Mouse (Mus musculus) limb, embryonic 14.5 days (tissue): ENCODE data around the gene 3110009E18Rik. TPM values are rescaled to one million over a fixed set of nuclear protein-coding genes. Genes with fewer than 3 reads are reported as not detected.

Experiments used
- ATAC-seq: fragments of 200-750 bp; cut with Nextera tagmentation; 2 replicates; pipeline ENCODE4 v1.8.0; 2017; ENCODE audit warnings: low read depth, moderate number of reproducible peaks, moderate TSS enrichment; ENCODE audit not compliant: low FRiP score
- DNase-seq: peaks from one replicate; pipeline ENCODE4 v3.0.0-alpha.2; 2015; ENCODE audit warnings: low spot score
- H3K27ac ChIP-seq: fragments of 300-500 bp; sonication (generic); replicated peaks from 2 replicates; pipeline ENCODE4 v1.5.1; 2014; ENCODE audit warnings: low read depth, mild to moderate bottlenecking, low read length, moderate library complexity, mixed read lengths
- H3K27me3 ChIP-seq: fragments of 300-500 bp; sonication (generic); 2 replicates; pipeline ENCODE4 v1.6.1; 2014; ENCODE audit warnings: low read length, mixed read lengths; ENCODE audit not compliant: control insufficient read depth, insufficient read depth
- H3K36me3 ChIP-seq: fragments of 300-500 bp; sonication (generic); 2 replicates; pipeline ENCODE4 v1.6.1; 2014; ENCODE audit warnings: mild to moderate bottlenecking, low read length, moderate library complexity, mixed read lengths; ENCODE audit not compliant: control insufficient read depth, insufficient read depth
- H3K4me1 ChIP-seq: fragments of 300-500 bp; sonication (generic); 2 replicates; pipeline ENCODE4 v1.6.1; 2014; ENCODE audit warnings: antibody characterized with exemption, low read length, mixed read lengths; ENCODE audit not compliant: control insufficient read depth, insufficient read depth
- H3K4me2 ChIP-seq: fragments of 300-500 bp; sonication (generic); replicated peaks from 2 replicates; pipeline ENCODE4 v1.6.1; 2014; ENCODE audit warnings: low read depth, mild to moderate bottlenecking, low read length, moderate library complexity; ENCODE audit not compliant: severe bottlenecking
- H3K4me3 ChIP-seq: fragments of 300-500 bp; sonication (generic); replicated peaks from 2 replicates; pipeline ENCODE4 v1.5.1; 2014; ENCODE audit warnings: low read length
- H3K9ac ChIP-seq: fragments of 300-500 bp; sonication (generic); 2 replicates; pipeline ENCODE4 v1.6.1; 2014; ENCODE audit warnings: mild to moderate bottlenecking, low read depth, low read length, moderate library complexity; ENCODE audit not compliant: severe bottlenecking
- H3K9me3 ChIP-seq: fragments of 300-500 bp; sonication (generic); 2 replicates; pipeline ENCODE4 v1.6.1; 2016; ENCODE audit warnings: low read length; ENCODE audit not compliant: control insufficient read depth
- POLR2A ChIP-seq: fragments of 200-500 bp; IDR thresholded peaks from 2 replicates; pipeline ENCODE4 v1.8.0; 2012; ENCODE audit warnings: inconsistent platforms, mild to moderate bottlenecking, moderate library complexity, borderline replicate concordance; ENCODE audit not compliant: insufficient read depth, insufficient read length; ENCODE audit errors: extremely low read depth
- WGBS: fragments of 180-500 bp; shearing (Covaris S2); extraction: QIAGEN DNeasy Blood & Tissue Kit; methylation state at CpG from one replicate; pipeline ENCODE4 v1.1.7; 2014; 5-methylcytosine and 5-hydroxymethylcytosine counted together
- polyA plus RNA-seq, 2 experiments: library from polyadenylated mRNA; depleted of rRNA in 1 of 2; stranded (reverse) in 1 of 2; unstranded in 1 of 2; fragments of >200 nt; fragmentation: Nextera tagmentation in 1 of 2; extraction: Ambion mirVana in 1 of 2; gene quantifications; 2 replicates each; pipeline versions ENCODE4 v1.2.1 to v1.2.3; 2012 to 2014

3110009E18Rik gene
- polyA plus RNA-seq, 2 experiments: 11.4 to 20.9 TPM

GRCm38 (mm10) chr1:120229723-120230471 is 108.9 kb downstream of the 3110009E18Rik start:
- H3K36me3 ChIP-seq: no peaks in the 10 kb centered on the region
- H3K27ac ChIP-seq: no peak overlapping the region
- H3K27me3 ChIP-seq: no peaks in the 10 kb centered on the region
- ATAC-seq (no peak), DNase-seq (peak; percentile 23)
- H3K4me3 ChIP-seq: no peak overlapping the region
- H3K4me2 ChIP-seq: no peak overlapping the region
- no peaks in the 10 kb centered on the region for H3K9me3 ChIP-seq
- H3K4me1 ChIP-seq: peaks cover 6% of the 10 kb centered on the region; the same call in 1 of the 2 replicates
- no peak for TF ChIP-seq POLR2A
- 61% methylated on average over 10 of the region's 10 CpGs for WGBS
- no peak overlapping the region for H3K9ac ChIP-seq

GRCm38 (mm10) chr1:120231334-120231733 is 110.3 kb downstream of the 3110009E18Rik start:
- no peaks in the 10 kb centered on the region for H3K27me3 ChIP-seq
- no peak overlapping the region for H3K4me3 ChIP-seq
- H3K4me2 ChIP-seq: no peak overlapping the region
- H3K36me3 ChIP-seq: no peaks in the 10 kb centered on the region
- WGBS: 41% methylated on average over 6 of the region's 6 CpGs
- no peak overlapping the region for H3K9ac ChIP-seq
- H3K9me3 ChIP-seq: no peaks in the 10 kb centered on the region
- ATAC-seq: no peak
- TF ChIP-seq POLR2A: no peak
- H3K27ac ChIP-seq: no peak overlapping the region
- peaks cover 6% of the 10 kb centered on the region; the same call in 1 of the 2 replicates for H3K4me1 ChIP-seq
- DNase-seq: no peak

GRCm38 (mm10) chr1:120232170-120232569 is 111.2 kb downstream of the 3110009E18Rik start:
- no peak for TF ChIP-seq POLR2A
- Histone ChIP-seq H3K4me2 (no peak overlapping the region), H3K9me3 (no peaks in the 10 kb centered on the region), H3K4me1 (peaks cover 6% of the 10 kb centered on the region; the same call in 1 of the 2 replicates), H3K27ac (no peak overlapping the region), H3K27me3 (no peaks in the 10 kb centered on the region), H3K9ac (no peak overlapping the region), H3K4me3 (no peak overlapping the region), H3K36me3 (no peaks in the 10 kb centered on the region)
- ATAC-seq: no peak
- DNase-seq: peak; percentile 31
- WGBS: 54% methylated on average over 6 of the region's 6 CpGs

GRCm38 (mm10) chr1:120235631-120236215 is 114.7 kb downstream of the 3110009E18Rik start:
- H3K9me3 ChIP-seq: no peaks in the 10 kb centered on the region
- H3K9ac ChIP-seq: no peak overlapping the region
- no peak for DNase-seq
- no peak overlapping the region for H3K27ac ChIP-seq
- no peak for TF ChIP-seq POLR2A
- H3K4me3 ChIP-seq: no peak overlapping the region
- no peak for ATAC-seq
- no peaks in the 10 kb centered on the region for H3K27me3 ChIP-seq
- peaks cover 6% of the 10 kb centered on the region; the same call in 1 of the 2 replicates for H3K4me1 ChIP-seq
- H3K36me3 ChIP-seq: no peaks in the 10 kb centered on the region
- WGBS: 87% methylated on average over 6 of the region's 6 CpGs
- no peak overlapping the region for H3K4me2 ChIP-seq

DNA sequence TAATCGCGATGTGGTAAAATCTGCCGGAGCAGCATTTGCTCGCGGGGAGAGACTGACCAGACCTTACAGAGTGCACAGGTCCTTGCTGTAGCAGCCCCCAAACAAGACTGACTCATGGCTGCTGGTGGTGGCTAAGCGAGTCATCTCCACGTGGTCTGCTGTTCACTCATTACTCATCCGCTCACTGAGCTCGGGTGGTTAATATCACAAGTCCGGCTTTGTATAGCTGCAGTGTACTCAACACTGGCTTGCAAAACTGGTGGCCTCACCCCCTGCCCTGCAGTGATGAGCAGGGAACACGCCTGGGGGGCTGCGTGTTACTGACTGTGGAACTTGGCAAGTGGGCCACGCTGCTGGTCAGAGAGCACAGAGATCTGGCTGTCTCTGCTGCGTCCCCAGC is 115.4 kb downstream of the 3110009E18Rik start:
- Histone ChIP-seq H3K4me3 (no peak overlapping the region), H3K27ac (no peak overlapping the region), H3K9ac (no peak overlapping the region), H3K4me1 (peaks cover 4% of the 10 kb centered on the region; the same call in 1 of the 2 replicates), H3K9me3 (no peaks in the 10 kb centered on the region), H3K36me3 (no peaks in the 10 kb centered on the region), H3K4me2 (no peak overlapping the region), H3K27me3 (no peaks in the 10 kb centered on the region)
- TF ChIP-seq POLR2A: no peak
- DNase-seq (no peak), ATAC-seq (no peak)
- WGBS: 83% methylated on average over 14 of the region's 14 CpGs
